Mouse (Mus musculus): ENCODE measurements around the gene Olfr1209. TPM values are rescaled to one million over a fixed set of nuclear protein-coding genes. Genes with fewer than 3 reads are reported as not detected.

Gene Olfr1209
- total RNA-seq (2014; rRNA removed) (not detected in 2 replicates), polyA plus RNA-seq (2015; fragmentation: Nextera tagmentation; extraction: Ambion mirVana) (not detected in 2 replicates)

DNA sequence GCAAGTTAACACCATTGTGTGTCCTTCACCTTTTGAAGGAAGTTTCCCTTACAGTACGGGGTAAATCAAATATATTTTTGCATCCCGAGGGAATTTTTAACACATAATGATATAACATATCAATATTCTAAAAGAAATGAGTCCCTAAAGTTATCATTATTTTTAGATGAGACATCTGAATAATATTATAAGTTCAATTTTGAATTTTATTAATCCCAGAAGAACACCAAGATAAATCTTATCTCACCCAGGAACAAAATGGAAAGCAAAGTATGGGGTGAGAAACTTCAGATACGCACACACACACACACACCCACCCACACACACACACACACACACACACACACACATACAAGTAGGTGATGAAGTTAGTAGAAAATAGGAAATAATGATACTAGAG, at the start of gene Olfr1209:
TSS of gene Olfr1209 (minus strand) at position 101 of the 400 bp plus-strand sequence.
- H3K27me3 ChIP-seq (ENCODE audit: insufficient read depth, low read length) = no peaks in the 10 kb centered on the region
- ATAC-seq (ENCODE audit: low FRiP score) (no peak), DNase-seq (ENCODE audit: low spot score) (no peak)
- H3K4me2 ChIP-seq (ENCODE audit: low read depth, low read length, poor library complexity, severe bottlenecking) = no peak within 1 kb of the TSS
- no peak within 1 kb of the TSS for H3K9ac ChIP-seq (replicated peaks; ENCODE audit: low read length, poor library complexity, severe bottlenecking)
- no peaks in the 10 kb centered on the region for H3K9me3 ChIP-seq (ENCODE audit: low read length)
- TF ChIP-seq CTCF (IDR thresholded peaks at IDR 0.05) = no peak
- no peaks in the 10 kb centered on the region for H3K4me1 ChIP-seq (ENCODE audit: insufficient read depth, low read length)
- H3K36me3 ChIP-seq (ENCODE audit: insufficient read depth, low read length) = no peaks in the 10 kb centered on the region
- H3K4me3 ChIP-seq (ENCODE audit: low read depth, low read length) = no peak within 1 kb of the TSS
- H3K27ac ChIP-seq (ENCODE audit: low read depth, low read length) = no peak within 1 kb of the TSS
- 95% methylated on average over 3 of the region's 3 CpGs for WGBS

DNA sequence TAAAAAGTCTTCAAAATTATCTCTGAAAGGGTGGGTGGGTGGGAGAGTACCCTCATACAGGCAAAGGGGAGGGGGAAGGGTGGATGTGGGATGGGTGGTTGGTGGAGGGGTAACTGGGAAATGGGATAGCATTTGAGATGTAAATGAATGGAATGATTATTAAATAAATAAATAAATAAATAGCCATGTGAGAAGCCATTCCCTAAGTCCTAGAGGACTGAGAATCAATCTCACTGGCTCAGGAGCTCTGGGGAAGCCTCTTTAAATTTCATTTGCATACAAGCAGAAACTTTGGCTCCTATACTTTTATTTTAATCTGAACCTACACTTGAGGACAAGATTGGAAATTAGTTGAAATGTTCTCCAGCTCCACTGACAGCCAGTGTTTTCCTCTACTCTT, 38.7 kb upstream of the Olfr1209 start, which contains the start of gene Olfr1212:
TSS of gene Olfr1212 (plus strand) at position 301 of the 400 bp plus-strand sequence.
- no peaks in the 10 kb centered on the region for H3K9me3 ChIP-seq (ENCODE audit: low read length)
- no peaks in the 10 kb centered on the region for H3K4me1 ChIP-seq (ENCODE audit: insufficient read depth, low read length)
- H3K4me2 ChIP-seq (ENCODE audit: low read depth, low read length, poor library complexity, severe bottlenecking) = no peak within 1 kb of the TSS
- no peak for DNase-seq (ENCODE audit: low spot score)
- no peak within 1 kb of the TSS for H3K4me3 ChIP-seq (ENCODE audit: low read depth, low read length)
- no peak within 1 kb of the TSS for H3K9ac ChIP-seq (replicated peaks; ENCODE audit: low read length, poor library complexity, severe bottlenecking)
- H3K27me3 ChIP-seq (ENCODE audit: insufficient read depth, low read length) = no peaks in the 10 kb centered on the region
- H3K27ac ChIP-seq (ENCODE audit: low read depth, low read length) = no peak within 1 kb of the TSS
- no peak for ATAC-seq (ENCODE audit: low FRiP score)
- no peaks in the 10 kb centered on the region for H3K36me3 ChIP-seq (ENCODE audit: insufficient read depth, low read length)
- no peak for TF ChIP-seq CTCF (IDR thresholded peaks at IDR 0.05)

- no peak for TF ChIP-seq CTCF (IDR thresholded peaks at IDR 0.05)
- H3K27me3 ChIP-seq (ENCODE audit: insufficient read depth, low read length) = no peaks in the 10 kb centered on the region
- DNase-seq (ENCODE audit: low spot score) = no peak
- H3K27ac ChIP-seq (ENCODE audit: low read depth, low read length) = no peak within 1 kb of the TSS
- H3K4me1 ChIP-seq (ENCODE audit: insufficient read depth, low read length) = no peaks in the 10 kb centered on the region
- no peak within 1 kb of the TSS for H3K4me3 ChIP-seq (ENCODE audit: low read depth, low read length)
- no peak for ATAC-seq (ENCODE audit: low FRiP score)
- no peak within 1 kb of the TSS for H3K4me2 ChIP-seq (ENCODE audit: low read depth, low read length, poor library complexity, severe bottlenecking)
- H3K9ac ChIP-seq (replicated peaks; ENCODE audit: low read length, poor library complexity, severe bottlenecking) = no peak within 1 kb of the TSS
- 87% methylated on average over 1 of the region's 1 CpGs for WGBS
- H3K9me3 ChIP-seq (ENCODE audit: low read length) = no peaks in the 10 kb centered on the region
- H3K36me3 ChIP-seq (ENCODE audit: insufficient read depth, low read length) = no peaks in the 10 kb centered on the region
Observed at GRCm38 (mm10) chr2:88938011-88938410, 23.1 kb upstream of the Olfr1209 start, which contains the start of gene Olfr1211. TSS of gene Olfr1211 (minus strand) at chr2:88938111.

GRCm38 (mm10) chr2:88902211-88902610, 12.7 kb downstream of the Olfr1209 start, which contains the start of gene Olfr1208:
TSS of gene Olfr1208 (minus strand) at chr2:88902311.
- Histone ChIP-seq H3K9ac (replicated peaks; ENCODE audit: low read length, poor library complexity, severe bottlenecking) (no peak within 1 kb of the TSS), H3K4me3 (ENCODE audit: low read depth, low read length) (no peak within 1 kb of the TSS), H3K36me3 (ENCODE audit: insufficient read depth, low read length) (no peaks in the 10 kb centered on the region), H3K4me2 (ENCODE audit: low read depth, low read length, poor library complexity, severe bottlenecking) (no peak within 1 kb of the TSS), H3K27me3 (ENCODE audit: insufficient read depth, low read length) (no peaks in the 10 kb centered on the region), H3K9me3 (ENCODE audit: low read length) (no peaks in the 10 kb centered on the region), H3K27ac (ENCODE audit: low read depth, low read length) (no peak within 1 kb of the TSS), H3K4me1 (ENCODE audit: insufficient read depth, low read length) (no peaks in the 10 kb centered on the region)
- DNase-seq (ENCODE audit: low spot score) (no peak), ATAC-seq (ENCODE audit: low FRiP score) (no peak)
- TF ChIP-seq CTCF (IDR thresholded peaks at IDR 0.05) = no peak

DNA sequence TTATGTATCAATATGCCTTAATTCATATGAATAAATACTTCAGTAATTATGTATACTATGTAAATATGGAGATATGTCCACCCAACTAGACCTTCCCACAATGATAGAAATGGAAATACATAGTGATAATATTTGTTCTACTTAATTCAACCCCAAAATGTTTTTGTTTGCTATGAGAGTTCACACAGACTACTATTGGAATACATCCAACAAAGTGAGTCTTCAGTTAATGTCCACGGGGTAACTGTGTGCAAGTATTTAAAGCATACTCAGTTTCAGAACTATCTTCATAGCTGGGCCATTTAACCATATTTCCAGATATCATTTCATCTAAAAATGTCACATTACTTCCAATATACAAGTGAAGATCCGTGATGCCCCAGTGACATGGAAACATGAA, 52.0 kb downstream of the Olfr1209 start, which contains the start of gene Olfr1206:
TSS of gene Olfr1206 (plus strand) at position 301 of the 400 bp plus-strand sequence.
- ATAC-seq (ENCODE audit: low FRiP score) (no peak), DNase-seq (ENCODE audit: low spot score) (no peak)
- H3K27ac ChIP-seq (ENCODE audit: low read depth, low read length) = no peak within 1 kb of the TSS
- no peak for TF ChIP-seq CTCF (IDR thresholded peaks at IDR 0.05)
- no peaks in the 10 kb centered on the region for H3K27me3 ChIP-seq (ENCODE audit: insufficient read depth, low read length)
- H3K36me3 ChIP-seq (ENCODE audit: insufficient read depth, low read length) = no peaks in the 10 kb centered on the region
- H3K4me1 ChIP-seq (ENCODE audit: insufficient read depth, low read length) = no peaks in the 10 kb centered on the region
- no peak within 1 kb of the TSS for H3K4me2 ChIP-seq (ENCODE audit: low read depth, low read length, poor library complexity, severe bottlenecking)
- no peak within 1 kb of the TSS for H3K9ac ChIP-seq (replicated peaks; ENCODE audit: low read length, poor library complexity, severe bottlenecking)
- WGBS = 80% methylated on average over 2 of the region's 2 CpGs
- H3K9me3 ChIP-seq (ENCODE audit: low read length) = no peaks in the 10 kb centered on the region
- H3K4me3 ChIP-seq (ENCODE audit: low read depth, low read length) = no peak within 1 kb of the TSS

Other genes starting within 250 kb of the Olfr1209 start
- gene Olfr1193, start 239.5 kb downstream of the Olfr1209 start, total RNA-seq (2014; rRNA removed) = not detected in 2 replicates
- gene Olfr1193, start 239.5 kb downstream of the Olfr1209 start, polyA plus RNA-seq (2015; fragmentation: Nextera tagmentation; extraction: Ambion mirVana) = not detected in 2 replicates
- gene Olfr1195, start 226.0 kb downstream of the Olfr1209 start, total RNA-seq (2014; rRNA removed) = not detected in 2 replicates
- gene Olfr1195, start 226.0 kb downstream of the Olfr1209 start, polyA plus RNA-seq (2015; fragmentation: Nextera tagmentation; extraction: Ambion mirVana) = not detected in 2 replicates
- gene Olfr1196, start 210.6 kb downstream of the Olfr1209 start, total RNA-seq (2014; rRNA removed) = not detected in 2 replicates
- gene Olfr1196, start 210.6 kb downstream of the Olfr1209 start, polyA plus RNA-seq (2015; fragmentation: Nextera tagmentation; extraction: Ambion mirVana) = not detected in 2 replicates
- gene Olfr1197, start 182.8 kb downstream of the Olfr1209 start, total RNA-seq (2014; rRNA removed) = not detected in 2 replicates
- not detected in 2 replicates for gene Olfr1197, start 182.8 kb downstream of the Olfr1209 start, polyA plus RNA-seq (2015; fragmentation: Nextera tagmentation; extraction: Ambion mirVana)
- gene Olfr1198, start 163.8 kb downstream of the Olfr1209 start, total RNA-seq (2014; rRNA removed) = not detected in 2 replicates
- not detected in 2 replicates for gene Olfr1198, start 163.8 kb downstream of the Olfr1209 start, polyA plus RNA-seq (2015; fragmentation: Nextera tagmentation; extraction: Ambion mirVana)
- not detected in 2 replicates for gene Olfr1199, start 154.7 kb downstream of the Olfr1209 start, total RNA-seq (2014; rRNA removed)
- not detected in 2 replicates for gene Olfr1199, start 154.7 kb downstream of the Olfr1209 start, polyA plus RNA-seq (2015; fragmentation: Nextera tagmentation; extraction: Ambion mirVana)
- not detected in 2 replicates for gene Olfr1200, start 144.7 kb downstream of the Olfr1209 start, total RNA-seq (2014; rRNA removed)
- gene Olfr1200, start 144.7 kb downstream of the Olfr1209 start, polyA plus RNA-seq (2015; fragmentation: Nextera tagmentation; extraction: Ambion mirVana) = not detected in 2 replicates
- not detected in 2 replicates for gene Olfr1201, start 122.1 kb downstream of the Olfr1209 start, total RNA-seq (2014; rRNA removed)
- not detected in 2 replicates for gene Olfr1201, start 122.1 kb downstream of the Olfr1209 start, polyA plus RNA-seq (2015; fragmentation: Nextera tagmentation; extraction: Ambion mirVana)
- not detected in 2 replicates for gene Olfr1202, start 100.7 kb downstream of the Olfr1209 start, total RNA-seq (2014; rRNA removed)
- gene Olfr1202, start 100.7 kb downstream of the Olfr1209 start, polyA plus RNA-seq (2015; fragmentation: Nextera tagmentation; extraction: Ambion mirVana) = 0.04 TPM in 1 of 2 replicates, not detected in the other
- not detected in 2 replicates for gene Olfr1205, start 85.4 kb downstream of the Olfr1209 start, total RNA-seq (2014; rRNA removed)
- gene Olfr1205, start 85.4 kb downstream of the Olfr1209 start, polyA plus RNA-seq (2015; fragmentation: Nextera tagmentation; extraction: Ambion mirVana) = not detected in 2 replicates
- not detected in 2 replicates for gene Olfr1204, start 65.9 kb downstream of the Olfr1209 start, total RNA-seq (2014; rRNA removed)
- not detected in 2 replicates for gene Olfr1204, start 65.9 kb downstream of the Olfr1209 start, polyA plus RNA-seq (2015; fragmentation: Nextera tagmentation; extraction: Ambion mirVana)
- gene Olfr1206, start 51.9 kb downstream of the Olfr1209 start, total RNA-seq (2014; rRNA removed) = not detected in 2 replicates
- gene Olfr1206, start 51.9 kb downstream of the Olfr1209 start, polyA plus RNA-seq (2015; fragmentation: Nextera tagmentation; extraction: Ambion mirVana) = not detected in 2 replicates
- gene Olfr1208, start 12.8 kb downstream of the Olfr1209 start, total RNA-seq (2014; rRNA removed) = not detected in 2 replicates
- not detected in 2 replicates for gene Olfr1208, start 12.8 kb downstream of the Olfr1209 start, polyA plus RNA-seq (2015; fragmentation: Nextera tagmentation; extraction: Ambion mirVana)
- gene Olfr1211, start 23.0 kb upstream of the Olfr1209 start, total RNA-seq (2014; rRNA removed) = not detected in 2 replicates
- gene Olfr1211, start 23.0 kb upstream of the Olfr1209 start, polyA plus RNA-seq (2015; fragmentation: Nextera tagmentation; extraction: Ambion mirVana) = not detected in 2 replicates
- gene Olfr1212, start 38.8 kb upstream of the Olfr1209 start, total RNA-seq (2014; rRNA removed) = not detected in 2 replicates
- gene Olfr1212, start 38.8 kb upstream of the Olfr1209 start, polyA plus RNA-seq (2015; fragmentation: Nextera tagmentation; extraction: Ambion mirVana) = not detected in 2 replicates
- gene Gm13762, start 65.1 kb upstream of the Olfr1209 start, total RNA-seq (2014; rRNA removed) = not detected in 2 replicates
- gene Gm13762, start 65.1 kb upstream of the Olfr1209 start, polyA plus RNA-seq (2015; fragmentation: Nextera tagmentation; extraction: Ambion mirVana) = not detected in 2 replicates
- not detected in 2 replicates for gene Olfr1214, start 77.5 kb upstream of the Olfr1209 start, total RNA-seq (2014; rRNA removed)
- not detected in 2 replicates for gene Olfr1214, start 77.5 kb upstream of the Olfr1209 start, polyA plus RNA-seq (2015; fragmentation: Nextera tagmentation; extraction: Ambion mirVana)
- gene Olfr1215, start 91.8 kb upstream of the Olfr1209 start, total RNA-seq (2014; rRNA removed) = not detected in 2 replicates
- not detected in 2 replicates for gene Olfr1215, start 91.8 kb upstream of the Olfr1209 start, polyA plus RNA-seq (2015; fragmentation: Nextera tagmentation; extraction: Ambion mirVana)
- not detected in 2 replicates for gene Olfr1216, start 103.2 kb upstream of the Olfr1209 start, total RNA-seq (2014; rRNA removed)
- gene Olfr1216, start 103.2 kb upstream of the Olfr1209 start, polyA plus RNA-seq (2015; fragmentation: Nextera tagmentation; extraction: Ambion mirVana) = not detected in 2 replicates
- not detected in 2 replicates for gene Olfr1217, start 116.9 kb upstream of the Olfr1209 start, total RNA-seq (2014; rRNA removed)
- not detected in 2 replicates for gene Olfr1217, start 116.9 kb upstream of the Olfr1209 start, polyA plus RNA-seq (2015; fragmentation: Nextera tagmentation; extraction: Ambion mirVana)
- gene Olfr1218, start 146.0 kb upstream of the Olfr1209 start, total RNA-seq (2014; rRNA removed) = not detected in 2 replicates
- not detected in 2 replicates for gene Olfr1218, start 146.0 kb upstream of the Olfr1209 start, polyA plus RNA-seq (2015; fragmentation: Nextera tagmentation; extraction: Ambion mirVana)
- gene Olfr1219, start 168.4 kb upstream of the Olfr1209 start, total RNA-seq (2014; rRNA removed) = not detected in 2 replicates
- not detected in 2 replicates for gene Olfr1219, start 168.4 kb upstream of the Olfr1209 start, polyA plus RNA-seq (2015; fragmentation: Nextera tagmentation; extraction: Ambion mirVana)
- gene Olfr1220, start 191.7 kb upstream of the Olfr1209 start, total RNA-seq (2014; rRNA removed) = not detected in 2 replicates
- not detected in 2 replicates for gene Olfr1220, start 191.7 kb upstream of the Olfr1209 start, polyA plus RNA-seq (2015; fragmentation: Nextera tagmentation; extraction: Ambion mirVana)
- gene Olfr1221, start 202.1 kb upstream of the Olfr1209 start, total RNA-seq (2014; rRNA removed) = not detected in 2 replicates
- not detected in 2 replicates for gene Olfr1221, start 202.1 kb upstream of the Olfr1209 start, polyA plus RNA-seq (2015; fragmentation: Nextera tagmentation; extraction: Ambion mirVana)
- not detected in 2 replicates for gene Olfr1222, start 217.9 kb upstream of the Olfr1209 start, total RNA-seq (2014; rRNA removed)
- gene Olfr1222, start 217.9 kb upstream of the Olfr1209 start, polyA plus RNA-seq (2015; fragmentation: Nextera tagmentation; extraction: Ambion mirVana) = not detected in 2 replicates
- gene Olfr1223, start 236.4 kb upstream of the Olfr1209 start, total RNA-seq (2014; rRNA removed) = not detected in 2 replicates
- not detected in 2 replicates for gene Olfr1223, start 236.4 kb upstream of the Olfr1209 start, polyA plus RNA-seq (2015; fragmentation: Nextera tagmentation; extraction: Ambion mirVana)
- gene Olfr1224-ps1, start 248.9 kb upstream of the Olfr1209 start, total RNA-seq (2014; rRNA removed) = not detected in 2 replicates
- gene Olfr1224-ps1, start 248.9 kb upstream of the Olfr1209 start, polyA plus RNA-seq (2015; fragmentation: Nextera tagmentation; extraction: Ambion mirVana) = not detected in 2 replicates

Data from midbrain, postnatal 0 days (tissue).